Comparison of ENCODE assay signal across 8 mouse cellular contexts in genomic region chr9:110533645-110534044, GRCm38 (mm10). TPM values are rescaled to one million over a fixed set of nuclear protein-coding genes. Genes with fewer than 3 reads are reported as not detected.
DNase-seq lines count a peak whose midpoint lies in the region; ATAC-seq and TF ChIP-seq lines count a peak whose summit lies in the region.

No protein-coding gene starts in this region.

- TF ChIP-seq POLR2A in CH12.LX (IDR thresholded peaks at IDR 0.05; ENCODE audit: low read depth, low read length), result no peak

- DNase-seq in heart, postnatal 4 days, result no peak
- DNase-seq in CH12.LX (ENCODE audit: extremely low read depth), result peak; percentile 28
- DNase-seq in forebrain, embryonic 14.5 days (ENCODE audit: low spot score), result no peak
- no peak for DNase-seq in urinary bladder, postnatal 4 days (ENCODE audit: low spot score in 2 of 2)
- DNase-seq in layer of hippocampus, postnatal 10 days (ENCODE audit: low spot score in 2 of 2), result no peak

- no peak for TF ChIP-seq EP300 in CH12.LX (IDR thresholded peaks at IDR 0.05; ENCODE audit: low read length)

- no peak for ATAC-seq in heart, embryonic 12.5 days (ENCODE audit: insufficient number of reproducible peaks, low FRiP score)
- no peak for ATAC-seq in forebrain, embryonic 14.5 days
- ATAC-seq in frontal cortex, adult (ENCODE audit: low TSS enrichment), result no peak

- H3K27me3 ChIP-seq in heart, embryonic 12.5 days (replicated peaks), result no peaks in the 10 kb centered on the region
- H3K27me3 ChIP-seq in CH12.LX (replicated peaks), result no peaks in the 10 kb centered on the region
- no peaks in the 10 kb centered on the region for H3K27me3 ChIP-seq in forebrain, embryonic 14.5 days (replicated peaks; ENCODE audit: control insufficient read depth, insufficient read depth, low read length)

- dilution Hi-C loops in CH12.LX (cut with MboI; ENCODE audit: extremely low pct_ligation_motif_present, extremely low pct_unique_long_range_greater_than_20kb, low sequenced_read_pairs), result no loop called here

- TF ChIP-seq RAD21 in CH12.LX (IDR thresholded peaks at IDR 0.05; ENCODE audit: low read depth, low read length), result no peak

- H3K9me3 ChIP-seq in heart, embryonic 12.5 days (replicated peaks), result no peaks in the 10 kb centered on the region
- H3K9me3 ChIP-seq in CH12.LX (replicated peaks; ENCODE audit: low read length), result no peaks in the 10 kb centered on the region
- no peaks in the 10 kb centered on the region for H3K9me3 ChIP-seq in forebrain, embryonic 14.5 days (replicated peaks; ENCODE audit: control insufficient read depth, low read length)

- peak overlapping the region; percentile 80 for H3K4me3 ChIP-seq in heart, embryonic 12.5 days
- H3K4me3 ChIP-seq in CH12.LX (replicated peaks in 1 of 3; ENCODE audit: low read depth in 2 of 3, low read length in 2 of 3, poor library complexity in 1 of 3) (peak overlapping the region; percentile 87 to 96 (median 92)), macrophage (ENCODE audit: inconsistent target) (peak overlapping the region; percentile 73)
- H3K4me3 ChIP-seq in forebrain, embryonic 14.5 days (ENCODE audit: low read depth, low read length), result peak overlapping the region; percentile 98

- no peaks in the 10 kb centered on the region; the same call in 1 of the 2 replicates for H3K36me3 ChIP-seq in heart, embryonic 12.5 days
- peaks cover 0 to 32% of the 10 kb centered on the region in 2 experiments for H3K36me3 ChIP-seq in CH12.LX (replicated peaks in 1 of 2; ENCODE audit: control insufficient read depth in 1 of 2, insufficient read depth in 1 of 2, low read length in 1 of 2)
- H3K36me3 ChIP-seq in forebrain, embryonic 14.5 days (ENCODE audit: control insufficient read depth, insufficient read depth, low read length), result no peaks in the 10 kb centered on the region
- H3K36me3 ChIP-seq in macrophage (ENCODE audit: inconsistent target), result no peaks in the 10 kb centered on the region

- 18% methylated on average over 5 of the region's 5 CpGs for WGBS in heart, embryonic 12.5 days
- WGBS in forebrain, embryonic 14.5 days, result 48% methylated on average over 5 of the region's 5 CpGs
- 18% methylated on average over 5 of the region's 5 CpGs for WGBS in macrophage (ENCODE audit: missing documents)

- TF ChIP-seq CTCF in CH12.LX (conservative IDR thresholded peaks at IDR 0.05 in 1 of 2, IDR thresholded peaks at IDR 0.05 in 1 of 2; ENCODE audit: low read depth in 2 of 2, low read length in 2 of 2), result no peak

- in situ Hi-C loops in CH12.LX (cut with MboI; ENCODE audit: low pct_ligation_motif_present, low pct_unique_long_range_greater_than_20kb, low sequenced_read_pairs), result loop anchor here (5.0 kb wide), 1 partner anchor 121 kb away; no protein-coding TSS in a partner anchor

- peak overlapping the region; percentile 74 for H3K4me2 ChIP-seq in heart, embryonic 12.5 days
- H3K4me2 ChIP-seq in CH12.LX (ENCODE audit: insufficient read depth, low read depth, poor library complexity, severe bottlenecking), result peak overlapping the region; percentile 79; the same call in 1 of the 2 replicates
- H3K4me2 ChIP-seq in forebrain, embryonic 14.5 days (ENCODE audit: low read length), result peak overlapping the region; percentile 84

- no peak overlapping the region for H3K27ac ChIP-seq in heart, embryonic 12.5 days (ENCODE audit: poor library complexity, severe bottlenecking)
- H3K27ac ChIP-seq in CH12.LX (ENCODE audit: insufficient read depth, low read depth) (no peak overlapping the region), macrophage (peak overlapping the region; percentile 27; the same call in 1 of the 2 replicates)
- no peak overlapping the region for H3K27ac ChIP-seq in forebrain, embryonic 14.5 days (ENCODE audit: low read depth, low read length)

- H3K9ac ChIP-seq in heart, embryonic 12.5 days, result peak overlapping the region; percentile 95; the same call in 1 of the 2 replicates
- peak overlapping the region; percentile 98 for H3K9ac ChIP-seq in CH12.LX (ENCODE audit: insufficient read depth, low read depth)
- H3K9ac ChIP-seq in forebrain, embryonic 14.5 days (ENCODE audit: low read length), result peak overlapping the region; percentile 99

- peaks cover 26% of the 10 kb centered on the region for H3K4me1 ChIP-seq in heart, embryonic 12.5 days (replicated peaks)
- H3K4me1 ChIP-seq in CH12.LX (ENCODE audit: control insufficient read depth in 1 of 2, insufficient read depth in 2 of 2), result peaks cover 15 to 54% of the 10 kb centered on the region in 2 experiments
- peaks cover 22% of the 10 kb centered on the region for H3K4me1 ChIP-seq in forebrain, embryonic 14.5 days (ENCODE audit: control insufficient read depth, insufficient read depth, low read length)

- peaks cover 61% of the 10 kb centered on the region for H3K79me2 ChIP-seq in CH12.LX (replicated peaks; ENCODE audit: control insufficient read depth, extremely low read depth, insufficient read depth, poor library complexity, severe bottlenecking)
- peaks cover 57% of the 10 kb centered on the region for H3K79me2 ChIP-seq in macrophage (ENCODE audit: inconsistent target)

TF ChIP-seq in CH12.LX, 34 proteins besides CTCF, POLR2A, EP300 and RAD21:
- TF ChIP-seq JUND (conservative IDR thresholded peaks at IDR 0.05; ENCODE audit: low read depth, low read length) (no peak), ZNF384 (IDR thresholded peaks at IDR 0.05; ENCODE audit: low read depth, low read length) (no peak), E2F4 (IDR thresholded peaks at IDR 0.05; ENCODE audit: insufficient replicate concordance, low read depth, low read length) (no peak), CHD1 (IDR thresholded peaks at IDR 0.05; ENCODE audit: low read depth, low read length) (no peak), HCFC1 (IDR thresholded peaks at IDR 0.05; ENCODE audit: low read depth, low read length) (no peak), MEF2A (IDR thresholded peaks at IDR 0.05; ENCODE audit: borderline replicate concordance, low read depth, low read length) (no peak), ZKSCAN1 (IDR thresholded peaks at IDR 0.05; ENCODE audit: borderline replicate concordance, low read depth, low read length) (no peak), KAT2A (IDR thresholded peaks at IDR 0.05; ENCODE audit: insufficient replicate concordance, low read length) (no peak), USF1 (IDR thresholded peaks at IDR 0.05; ENCODE audit: low read depth, low read length) (no peak), ZC3H11A (IDR thresholded peaks at IDR 0.05; ENCODE audit: low read depth, low read length) (no peak)

RNA-seq across cellular contexts. Expression of gene Setd2, which starts 1.2 kb away (rescaled TPM):
- 26.4 and 28.5 TPM in 2 replicates for polyA plus RNA-seq in heart, embryonic 12.5 days (2016; fragmentation: Nextera tagmentation; extraction: Ambion mirVana)
- total RNA-seq in heart, postnatal 4 days (2021), result 10 to 100 TPM; 63.1 to 69.2 TPM
- total RNA-seq in CH12.LX (2012; rRNA removed) (34.9 and 35.8 TPM in 2 replicates), CH12.LX (2014; rRNA removed) (35.5 and 41.6 TPM in 2 replicates)
- polyA plus RNA-seq in CH12.LX (2012; ENCODE audit: insufficient read length, low read depth) (87.1 and 104 TPM in 2 replicates), macrophage (2018) (38.1 to 71.6 TPM (median 41.4 TPM) in 3 replicates)
- polyA plus RNA-seq in forebrain, embryonic 14.5 days (2014; fragmentation: Nextera tagmentation; extraction: Ambion mirVana), result 36.1 and 43.6 TPM in 2 replicates
- 100 to 1,000 TPM; 221 to 477 (median 280) TPM for total RNA-seq in macrophage (2018; cell fraction: chromatin; rRNA removed)
- total RNA-seq in macrophage (2018; cell fraction: cytosol; rRNA removed), result 10 to 100 TPM; 41.9 to 70.8 (median 57.5) TPM
- total RNA-seq in macrophage (2018; cell fraction: nucleus; rRNA removed), result 100 to 1,000 TPM; 106 to 218 (median 144) TPM
- total RNA-seq in layer of hippocampus, postnatal 10 days (2021), result 10 to 100 TPM; 70.5 to 74.8 TPM

RNA-seq across cellular contexts. Expression of gene Kif9, which starts 56.9 kb away (rescaled TPM):
- 0.74 and 0.86 TPM in 2 replicates for polyA plus RNA-seq in heart, embryonic 12.5 days (2016; fragmentation: Nextera tagmentation; extraction: Ambion mirVana)
- under 1 TPM; 0.20 to 0.29 TPM for total RNA-seq in heart, postnatal 4 days (2021)
- 1.2 and 1.8 TPM in 2 replicates for total RNA-seq in CH12.LX (2012; rRNA removed)
- total RNA-seq in CH12.LX (2014; rRNA removed), result 1.1 and 1.6 TPM in 2 replicates
- polyA plus RNA-seq in CH12.LX (2012; ENCODE audit: insufficient read length, low read depth), result 1.2 and 1.8 TPM in 2 replicates
- 3.0 and 3.2 TPM in 2 replicates for polyA plus RNA-seq in forebrain, embryonic 14.5 days (2014; fragmentation: Nextera tagmentation; extraction: Ambion mirVana)
- 10 to 100 TPM in 16 of 26 experiments, 1 to 10 TPM in 9, under 1 TPM in 1; 0.63 to 17.5 (median 11.8) TPM for total RNA-seq in macrophage (2018; cell fraction: chromatin; rRNA removed)
- 1 to 10 TPM; 3.3 to 8.4 (median 5.3) TPM for total RNA-seq in macrophage (2018; cell fraction: cytosol; rRNA removed)
- total RNA-seq in macrophage (2018; cell fraction: nucleus; rRNA removed), result 10 to 100 TPM in 3 of 26 experiments, 1 to 10 TPM in 22, under 1 TPM in 1; 0.99 to 11.0 (median 7.2) TPM
- polyA plus RNA-seq in macrophage (2018), result 1.7 to 6.0 TPM (median 3.1 TPM) in 3 replicates
- 1 to 10 TPM; 4.2 to 5.2 TPM for total RNA-seq in layer of hippocampus, postnatal 10 days (2021)

RNA-seq across cellular contexts. Expression of gene Klhl18, which starts 57.2 kb away (rescaled TPM):
- polyA plus RNA-seq in heart, embryonic 12.5 days (2016; fragmentation: Nextera tagmentation; extraction: Ambion mirVana), result 9.8 and 10.2 TPM in 2 replicates
- 10 to 100 TPM; 11.2 to 12.9 TPM for total RNA-seq in heart, postnatal 4 days (2021)
- total RNA-seq in CH12.LX (2012; rRNA removed), result 4.4 and 4.8 TPM in 2 replicates
- 3.0 and 3.5 TPM in 2 replicates for total RNA-seq in CH12.LX (2014; rRNA removed)
- polyA plus RNA-seq in CH12.LX (2012; ENCODE audit: insufficient read length, low read depth), result 10.1 and 10.2 TPM in 2 replicates
- polyA plus RNA-seq in forebrain, embryonic 14.5 days (2014; fragmentation: Nextera tagmentation; extraction: Ambion mirVana), result 10.5 and 14.3 TPM in 2 replicates
- 10 to 100 TPM in 24 of 26 experiments, 1 to 10 TPM in 2; 8.2 to 79.6 (median 49.1) TPM for total RNA-seq in macrophage (2018; cell fraction: chromatin; rRNA removed)
- total RNA-seq in macrophage (2018; cell fraction: cytosol; rRNA removed), result 10 to 100 TPM in 22 of 26 experiments, 1 to 10 TPM in 4; 6.9 to 22.7 (median 16.4) TPM
- 10 to 100 TPM in 25 of 26 experiments, 1 to 10 TPM in 1; 9.3 to 57.7 (median 33.3) TPM for total RNA-seq in macrophage (2018; cell fraction: nucleus; rRNA removed)
- 11.4 to 20.2 TPM (median 18.7 TPM) in 3 replicates for polyA plus RNA-seq in macrophage (2018)
- total RNA-seq in layer of hippocampus, postnatal 10 days (2021), result 10 to 100 TPM; 29.5 to 31.4 TPM
